Mouse (Mus musculus): ENCODE measurements around the gene Gins2. TPM values are rescaled to one million over a fixed set of nuclear protein-coding genes. Genes with fewer than 3 reads are reported as not detected.

Gins2 gene
- total RNA-seq, 1 experiment from 2014 or later, result 12.4 TPM

DNA sequence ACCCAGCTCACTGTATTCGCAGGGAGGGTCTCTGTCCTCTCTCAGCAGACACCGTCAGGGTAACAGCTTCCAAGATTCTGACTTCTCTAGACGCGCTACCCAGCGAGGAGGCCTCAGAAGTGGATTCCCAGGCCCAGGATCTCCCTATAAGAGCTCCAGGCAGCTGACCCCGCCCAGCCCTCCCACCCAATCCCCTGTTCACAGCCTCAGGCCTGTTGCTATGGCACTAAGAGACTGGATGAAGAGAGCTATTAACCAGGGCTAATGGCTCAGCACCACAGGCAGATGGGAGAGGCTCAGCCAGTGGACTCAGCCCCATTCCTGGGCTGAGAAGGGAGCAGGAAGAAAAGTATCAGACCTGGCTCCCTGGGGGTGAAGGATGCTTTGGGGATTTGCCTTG lies 13.6 kb upstream of the Gins2 start:
- DNase-seq, result no peak

DNA sequence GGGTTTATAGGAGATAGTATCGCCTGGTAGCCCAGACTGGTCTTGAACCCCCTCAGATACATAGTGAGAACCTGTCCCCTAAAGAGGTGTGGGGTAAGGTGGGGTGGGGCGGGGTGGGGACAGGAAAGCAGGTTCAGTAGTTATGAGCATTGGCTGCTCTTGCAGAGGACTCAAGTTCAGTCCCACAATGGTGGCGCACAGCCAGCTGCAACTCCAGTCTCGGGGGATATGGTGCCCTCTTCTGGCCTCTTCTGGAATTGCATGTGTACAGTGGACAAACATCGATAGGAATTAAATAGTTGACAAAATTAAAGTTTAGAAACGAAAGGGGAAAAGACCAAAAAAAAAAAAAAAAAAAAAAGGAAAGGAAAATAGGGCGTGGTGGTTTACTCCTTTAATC lies 10.4 kb upstream of the Gins2 start:
- DNase-seq, result peak; percentile 87

- no peak for DNase-seq
Measured at GRCm38 (mm10) chr8:120598579-120598978, 9.5 kb upstream of the Gins2 start.

- DNase-seq, result peak; percentile 52
Measured at GRCm38 (mm10) chr8:120595963-120596362, 6.9 kb upstream of the Gins2 start.

DNA sequence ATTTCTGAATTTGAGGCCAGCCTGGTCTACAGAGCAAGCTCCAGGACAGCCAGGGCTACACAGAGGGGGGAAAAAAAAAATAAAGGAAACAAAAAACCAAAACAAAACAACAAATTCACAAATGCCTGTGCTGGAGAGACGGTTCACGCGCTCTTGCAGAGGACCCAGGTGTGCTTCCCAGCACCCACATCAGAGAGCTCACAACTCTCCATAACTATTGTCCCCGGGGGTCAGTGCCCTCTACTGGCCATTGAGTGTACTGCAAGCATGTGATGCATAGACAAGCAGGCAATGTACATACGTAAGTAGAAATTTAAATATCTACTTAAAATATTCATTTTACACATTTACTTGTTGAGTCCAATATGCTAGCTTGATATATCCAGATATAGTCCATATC lies 5.5 kb upstream of the Gins2 start:
- no peak for DNase-seq

- DNase-seq, result no peak
Measured at GRCm38 (mm10) chr8:120591587-120592292, 2.6 kb upstream of the Gins2 start.

GRCm38 (mm10) chr8:120589921-120590320 lies 817 bp upstream of the Gins2 start:
- peak; percentile 41 for DNase-seq

DNA sequence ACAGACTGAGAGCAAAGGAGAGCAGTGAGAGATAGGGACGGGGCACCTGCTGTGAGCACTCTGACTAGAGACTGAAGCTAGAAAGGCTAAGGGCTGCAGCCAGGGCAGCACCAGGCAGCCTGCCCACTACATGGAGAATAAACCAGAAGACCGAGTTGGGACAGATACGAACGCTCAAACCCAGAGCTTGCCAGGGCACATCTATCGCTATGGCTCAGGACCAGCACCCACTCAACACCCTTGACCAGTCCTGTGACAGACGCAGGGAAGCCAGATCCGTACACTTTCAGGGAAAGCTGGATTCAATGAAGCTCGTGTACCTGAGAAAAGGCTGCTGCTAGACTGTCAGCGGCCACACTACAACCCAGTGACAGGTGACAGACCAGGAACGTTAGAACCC lies 3.6 kb downstream of the Gins2 start:
- DNase-seq, result no peak

DNA sequence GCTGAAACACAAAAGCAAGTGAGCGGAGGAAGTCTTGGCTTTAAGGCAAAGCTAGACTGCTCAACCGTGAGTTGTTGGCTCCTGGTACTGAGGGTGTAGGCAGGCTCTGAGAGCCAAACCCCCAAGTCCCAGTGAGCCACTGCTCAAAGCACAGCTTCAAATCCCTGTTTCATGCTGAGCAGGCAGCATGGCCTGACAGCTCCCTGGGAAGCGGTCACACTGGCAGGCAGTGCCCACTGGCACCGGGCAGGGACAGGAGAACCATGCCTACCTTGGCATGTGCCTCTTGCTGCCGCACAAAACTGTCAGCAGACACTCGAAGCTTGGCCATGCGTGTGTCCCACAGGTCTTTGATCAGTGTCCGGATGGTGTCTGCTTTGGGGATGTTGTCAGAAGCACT lies 7.3 kb downstream of the Gins2 start:
- DNase-seq, result no peak

DNA sequence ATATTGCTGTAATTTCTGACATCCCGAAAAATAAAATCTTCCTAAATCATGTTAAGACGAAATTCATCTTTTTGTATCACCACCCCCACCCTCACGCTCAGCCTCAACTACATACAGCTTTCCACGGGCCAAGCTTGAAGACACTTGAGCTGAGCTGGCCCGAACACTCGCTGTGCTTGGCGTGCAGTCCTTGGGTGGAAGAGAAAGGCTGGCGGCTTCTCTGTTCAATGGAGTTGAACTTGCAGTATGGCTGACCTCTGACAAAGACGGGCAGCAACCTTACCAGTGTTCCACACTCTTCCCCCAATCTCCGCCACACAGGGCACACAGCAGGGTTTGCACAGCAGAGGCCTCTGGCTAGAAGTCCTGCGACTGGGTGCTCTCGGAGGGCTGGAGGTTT lies 7.8 kb downstream of the Gins2 start:
- no peak for DNase-seq

GRCm38 (mm10) chr8:120580336-120581000 lies 8.6 kb downstream of the Gins2 start:
- DNase-seq, result no peak

GRCm38 (mm10) chr8:120577821-120578220 lies 11.3 kb downstream of the Gins2 start:
- DNase-seq, result no peak

GRCm38 (mm10) chr8:120575801-120576200 lies 13.3 kb downstream of the Gins2 start:
- no peak for DNase-seq

GRCm38 (mm10) chr8:120574941-120575340 lies 14.2 kb downstream of the Gins2 start:
- peak; percentile 62 for DNase-seq

GRCm38 (mm10) chr8:120573866-120574265 lies 15.2 kb downstream of the Gins2 start:
- DNase-seq, result no peak

GRCm38 (mm10) chr8:120572534-120572933 lies 16.6 kb downstream of the Gins2 start:
- DNase-seq, result no peak

DNA sequence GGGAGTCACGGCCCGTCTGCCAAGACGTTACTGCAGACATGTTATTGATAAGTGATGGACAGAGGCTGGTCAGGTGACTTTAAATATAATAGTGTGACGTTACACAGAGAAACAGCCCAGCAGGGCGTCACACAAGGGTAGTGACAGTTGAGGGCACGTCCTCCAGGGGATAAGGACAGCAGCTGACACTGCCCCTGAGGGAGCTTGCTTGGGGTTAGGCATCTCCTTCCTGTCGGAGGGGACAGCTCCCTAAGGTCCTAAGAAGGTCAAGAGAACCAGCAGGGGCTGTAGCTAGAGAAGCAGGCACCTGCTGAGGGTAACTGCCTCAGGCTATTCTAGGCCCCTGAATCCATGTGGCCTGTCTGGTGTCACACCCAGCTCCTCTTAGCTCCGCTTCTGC lies 17.5 kb downstream of the Gins2 start:
- DNase-seq, result no peak

DNA sequence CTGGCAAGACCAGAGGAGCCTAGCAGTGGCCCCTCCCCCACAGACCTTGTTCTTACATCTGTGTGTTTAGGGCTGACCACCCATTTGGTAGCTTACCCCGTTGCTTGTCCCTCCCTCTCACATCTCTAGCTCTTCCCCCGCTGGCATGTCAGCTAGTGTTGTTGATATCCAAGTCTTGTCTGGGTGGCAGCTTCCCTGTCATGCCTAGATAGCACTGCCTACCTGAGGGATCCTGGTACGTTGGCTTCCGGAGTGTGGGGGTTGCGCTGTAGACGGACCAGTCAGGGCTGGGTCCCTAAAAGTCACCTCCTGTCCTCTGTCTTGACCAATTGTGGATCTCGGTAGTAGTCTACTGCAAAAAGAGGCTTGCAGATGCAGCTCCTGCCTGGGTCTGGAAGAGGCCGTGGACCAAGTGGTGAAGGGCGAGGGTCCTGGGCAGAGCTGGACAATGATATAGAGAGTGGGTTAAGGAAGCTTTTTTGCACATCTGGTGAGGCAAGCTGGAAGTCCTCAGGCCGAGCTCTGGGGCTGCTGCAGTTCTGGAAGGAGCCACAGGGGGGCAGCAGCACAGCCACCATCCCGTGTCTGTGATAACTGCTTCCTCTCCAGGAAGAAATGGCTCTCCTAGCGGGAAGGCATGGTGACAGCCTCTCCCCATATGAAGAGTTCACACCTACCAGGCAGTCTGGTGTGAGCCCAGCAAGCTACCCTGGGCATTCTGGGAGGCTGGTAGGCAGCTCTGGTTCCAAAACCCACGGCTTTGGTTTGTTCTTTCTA lies 19.0 kb downstream of the Gins2 start:
- DNase-seq, result peak; percentile 76

DNA sequence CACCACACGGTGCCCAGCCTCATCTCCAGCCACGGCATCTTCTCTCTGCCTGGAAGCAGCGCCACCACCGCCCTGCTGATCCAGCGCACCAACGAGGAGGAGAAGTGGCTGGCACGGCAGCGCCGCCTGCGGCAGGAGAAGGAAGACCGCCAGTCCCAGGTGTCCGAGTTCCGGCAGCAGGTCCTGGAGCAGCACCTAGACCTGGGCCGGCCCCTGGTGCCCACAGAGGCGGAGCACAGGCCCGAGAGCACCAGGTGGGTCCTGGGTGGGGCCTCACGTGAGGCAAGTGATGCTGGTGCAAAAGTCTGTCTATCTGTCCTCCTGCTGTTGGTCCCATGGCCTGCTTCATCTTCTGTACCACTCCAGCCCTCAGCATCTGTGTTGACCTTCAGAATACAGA lies 20.0 kb downstream of the Gins2 start:
- DNase-seq, result no peak

DNA sequence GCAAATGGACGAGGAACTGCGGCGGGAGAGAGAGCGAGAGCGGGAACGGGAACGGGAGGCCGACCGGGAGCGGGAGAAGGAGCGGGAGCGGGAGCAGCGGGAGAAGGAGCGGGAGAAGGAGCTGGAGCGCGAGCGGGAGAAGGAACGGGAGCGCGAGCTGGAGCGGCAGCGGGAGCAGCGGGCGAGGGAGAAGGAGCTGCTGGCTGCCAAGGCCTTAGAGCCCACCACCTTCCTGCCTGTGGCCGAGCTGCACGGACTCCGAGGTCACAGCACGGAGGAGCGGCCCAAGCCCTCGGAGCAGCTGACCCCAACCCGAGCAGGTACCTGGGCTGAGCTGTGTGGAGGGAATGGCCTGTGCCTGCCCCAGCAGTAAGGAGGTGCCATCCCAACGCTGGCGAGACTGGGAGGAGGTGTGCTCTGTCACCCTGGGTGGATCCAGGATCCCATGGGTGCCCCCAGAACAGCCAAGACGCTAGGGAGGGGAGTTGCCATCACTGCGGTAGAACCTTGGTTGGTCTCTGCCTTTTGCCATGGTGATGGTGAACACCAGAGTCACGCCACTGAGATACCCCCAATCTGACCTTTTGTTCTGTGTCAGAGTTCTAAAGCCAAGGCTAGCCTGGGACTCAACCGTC lies 20.8 kb downstream of the Gins2 start:
- DNase-seq, result no peak

DNA sequence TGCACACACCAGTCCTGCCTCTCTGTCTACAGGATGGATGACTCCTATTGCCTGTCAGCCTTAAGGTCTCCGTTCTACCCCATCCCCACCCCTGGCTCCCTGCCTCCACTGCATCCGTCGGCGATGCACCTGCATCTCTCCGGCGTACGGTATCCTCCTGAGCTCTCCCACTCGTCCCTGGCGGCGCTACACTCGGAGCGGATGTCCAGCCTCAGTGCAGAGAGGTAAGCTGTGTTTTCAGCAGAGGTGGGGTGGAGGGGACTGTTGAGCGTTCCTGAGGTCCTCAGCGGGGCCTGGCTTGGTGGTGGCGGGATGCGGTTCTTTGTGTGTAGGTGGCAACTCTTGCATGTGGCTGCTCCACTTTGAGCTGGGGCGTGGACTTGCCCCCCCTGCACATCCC lies 21.4 kb downstream of the Gins2 start:
- no peak for DNase-seq

DNA sequence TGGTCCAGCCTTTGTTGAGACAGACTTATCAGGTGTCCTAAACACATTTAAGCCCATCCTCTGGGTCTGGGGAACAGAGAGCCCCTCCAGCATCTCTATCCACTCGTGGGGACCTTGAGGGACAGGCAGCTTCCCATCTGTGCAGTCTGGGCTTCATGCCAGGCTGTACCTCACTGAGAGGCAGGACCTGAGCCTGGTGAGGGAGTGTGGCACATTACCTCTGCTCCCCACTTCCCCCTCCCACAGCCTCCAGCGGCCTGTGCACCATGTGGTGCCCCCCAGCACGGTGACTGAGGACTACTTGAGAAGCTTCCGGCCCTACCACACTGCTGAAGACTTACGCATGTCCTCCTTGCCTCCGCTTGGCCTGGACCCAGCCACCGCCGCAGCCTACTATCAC lies 22.4 kb downstream of the Gins2 start:
- no peak for DNase-seq

DNA sequence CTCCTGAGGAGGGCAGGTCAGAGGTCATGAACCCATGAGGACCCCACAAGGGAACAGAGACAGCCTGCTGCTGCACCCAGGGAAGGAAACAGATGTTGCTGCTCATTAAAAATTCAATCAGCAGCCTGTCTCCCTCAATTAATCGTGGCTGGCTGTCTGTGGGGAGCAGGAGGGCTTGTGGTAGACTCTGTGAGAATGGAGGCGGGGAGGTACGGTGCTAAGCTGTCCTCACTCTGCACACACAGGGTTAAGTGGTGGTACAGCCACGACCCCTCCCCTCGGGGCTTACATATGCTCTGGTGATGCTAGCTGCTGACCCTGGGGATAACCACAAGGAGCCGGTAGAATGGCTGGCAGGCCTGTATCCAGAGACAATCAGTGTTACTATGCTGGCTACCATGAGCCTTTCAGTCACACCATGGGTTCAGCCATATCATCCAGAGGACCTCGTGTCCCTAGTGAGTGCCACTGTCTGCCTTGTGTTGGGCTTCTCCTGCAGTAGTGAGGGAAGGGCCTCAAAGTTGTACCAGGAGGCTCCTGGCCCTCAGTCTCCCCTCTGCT lies 23.9 kb downstream of the Gins2 start:
- no peak for DNase-seq
